Mouse (Mus musculus): ENCODE results near the gene Prr12. TPM values are rescaled to one million over a fixed set of nuclear protein-coding genes. Genes with fewer than 3 reads are reported as not detected.

Gene Prr12
- polyA plus RNA-seq, 1 experiment from 2014 or later = 15.3 TPM

- H3K4me3 ChIP-seq = peak within 1 kb of the TSS; percentile 62
- peak within 1 kb of the TSS; percentile 81 for H3K27ac ChIP-seq (replicated peaks)
- H3K27me3 ChIP-seq = no peaks in the 10 kb centered on the region; the same call in 1 of the 2 replicates
- H3K4me1 ChIP-seq (replicated peaks) = peaks cover 36% of the 10 kb centered on the region
- peak; percentile 96 for ATAC-seq (ENCODE audit: low FRiP score, low read depth)
- H3K4me2 ChIP-seq = peak within 1 kb of the TSS; percentile 91
- H3K9ac ChIP-seq = peak within 1 kb of the TSS; percentile 89
- H3K36me3 ChIP-seq = peaks cover 16% of the 10 kb centered on the region
- H3K9me3 ChIP-seq = no peaks in the 10 kb centered on the region
- WGBS = under 1% methylated on average over 59 of the region's 69 CpGs
Observed at GRCm38 (mm10) chr7:45015957-45016612, 36.6 kb downstream of the Prr12 start, which contains the start of gene Scaf1. Gene Scaf1 (minus strand): TSS chr7:45016363.

GRCm38 (mm10) chr7:45015344-45015956, 37.2 kb downstream of the Prr12 start:
- no peaks in the 10 kb centered on the region; the same call in 1 of the 2 replicates for H3K27me3 ChIP-seq
- H3K4me1 ChIP-seq (replicated peaks) = peaks cover 36% of the 10 kb centered on the region
- no peaks in the 10 kb centered on the region for H3K9me3 ChIP-seq
- peak overlapping the region; percentile 91 for H3K4me2 ChIP-seq
- H3K36me3 ChIP-seq = peaks cover 18% of the 10 kb centered on the region
- peak overlapping the region; percentile 89 for H3K9ac ChIP-seq
- peak overlapping the region; percentile 81 for H3K27ac ChIP-seq (replicated peaks)
- ATAC-seq (ENCODE audit: low FRiP score, low read depth) = no peak
- WGBS = 2% methylated on average over 20 of the region's 20 CpGs
- H3K4me3 ChIP-seq = peak overlapping the region; percentile 62

GRCm38 (mm10) chr7:45014096-45014451, 38.6 kb downstream of the Prr12 start:
- Histone ChIP-seq H3K4me2 (no peak overlapping the region), H3K9me3 (no peaks in the 10 kb centered on the region), H3K36me3 (peaks cover 32% of the 10 kb centered on the region), H3K27me3 (no peaks in the 10 kb centered on the region; the same call in 1 of the 2 replicates), H3K9ac (no peak overlapping the region), H3K4me1 (replicated peaks) (peaks cover 36% of the 10 kb centered on the region), H3K27ac (replicated peaks) (no peak overlapping the region), H3K4me3 (no peak overlapping the region)
- no peak for ATAC-seq (ENCODE audit: low FRiP score, low read depth)
- 97% methylated on average over 3 of the region's 3 CpGs for WGBS

- Histone ChIP-seq H3K36me3 (peaks cover 37% of the 10 kb centered on the region), H3K27ac (replicated peaks) (no peak overlapping the region), H3K27me3 (no peaks in the 10 kb centered on the region), H3K9me3 (no peaks in the 10 kb centered on the region), H3K9ac (no peak overlapping the region), H3K4me3 (no peak overlapping the region), H3K4me1 (replicated peaks) (peaks cover 36% of the 10 kb centered on the region), H3K4me2 (no peak overlapping the region)
- ATAC-seq (ENCODE audit: low FRiP score, low read depth) = no peak
- WGBS = 95% methylated on average over 16 of the region's 16 CpGs
Observed at GRCm38 (mm10) chr7:45013366-45014095, 39.1 kb downstream of the Prr12 start.

GRCm38 (mm10) chr7:45012824-45013223, 39.9 kb downstream of the Prr12 start:
- H3K36me3 ChIP-seq = peaks cover 41% of the 10 kb centered on the region
- H3K9ac ChIP-seq = no peak overlapping the region
- no peak overlapping the region for H3K4me2 ChIP-seq
- 90% methylated on average over 4 of the region's 4 CpGs for WGBS
- H3K27me3 ChIP-seq = no peaks in the 10 kb centered on the region
- H3K4me3 ChIP-seq = no peak overlapping the region
- no peak overlapping the region for H3K27ac ChIP-seq (replicated peaks)
- H3K4me1 ChIP-seq (replicated peaks) = peaks cover 31% of the 10 kb centered on the region
- ATAC-seq (ENCODE audit: low FRiP score, low read depth) = no peak
- no peaks in the 10 kb centered on the region for H3K9me3 ChIP-seq

- Histone ChIP-seq H3K27me3 (no peaks in the 10 kb centered on the region), H3K9ac (no peak overlapping the region), H3K4me1 (replicated peaks) (peaks cover 25% of the 10 kb centered on the region), H3K4me2 (no peak overlapping the region), H3K9me3 (no peaks in the 10 kb centered on the region), H3K36me3 (peaks cover 49% of the 10 kb centered on the region), H3K4me3 (no peak overlapping the region), H3K27ac (replicated peaks) (no peak overlapping the region)
- over 99% methylated on average over 6 of the region's 6 CpGs for WGBS
- ATAC-seq (ENCODE audit: low FRiP score, low read depth) = no peak
Observed at GRCm38 (mm10) chr7:45012011-45012410, 40.7 kb downstream of the Prr12 start.

GRCm38 (mm10) chr7:45008411-45008810, 44.3 kb downstream of the Prr12 start:
- H3K27ac ChIP-seq (replicated peaks) = no peak overlapping the region
- no peak overlapping the region for H3K4me2 ChIP-seq
- no peak for ATAC-seq (ENCODE audit: low FRiP score, low read depth)
- peaks cover 81% of the 10 kb centered on the region for H3K36me3 ChIP-seq
- WGBS = 94% methylated on average over 19 of the region's 19 CpGs
- no peaks in the 10 kb centered on the region for H3K9me3 ChIP-seq
- H3K27me3 ChIP-seq = no peaks in the 10 kb centered on the region
- 0 out of 2 replicates have a peak, but pooled peaks cover 2% of the 10 kb centered on the region for H3K4me1 ChIP-seq (replicated peaks)
- H3K9ac ChIP-seq = no peak overlapping the region
- H3K4me3 ChIP-seq = no peak overlapping the region

GRCm38 (mm10) chr7:45007846-45008245, 44.8 kb downstream of the Prr12 start:
- Histone ChIP-seq H3K4me2 (no peak overlapping the region), H3K4me1 (replicated peaks) (no peaks in the 10 kb centered on the region), H3K27ac (replicated peaks) (no peak overlapping the region), H3K9me3 (no peaks in the 10 kb centered on the region), H3K36me3 (peaks cover 86% of the 10 kb centered on the region), H3K27me3 (no peaks in the 10 kb centered on the region), H3K4me3 (no peak overlapping the region), H3K9ac (no peak overlapping the region)
- 96% methylated on average over 30 of the region's 30 CpGs for WGBS
- ATAC-seq (ENCODE audit: low FRiP score, low read depth) = no peak

GRCm38 (mm10) chr7:45007141-45007540, 45.5 kb downstream of the Prr12 start:
- Histone ChIP-seq H3K27ac (replicated peaks) (no peak overlapping the region), H3K4me1 (replicated peaks) (no peaks in the 10 kb centered on the region), H3K36me3 (peaks cover 86% of the 10 kb centered on the region), H3K27me3 (no peaks in the 10 kb centered on the region), H3K4me3 (no peak overlapping the region), H3K9ac (no peak overlapping the region), H3K4me2 (no peak overlapping the region), H3K9me3 (no peaks in the 10 kb centered on the region)
- 95% methylated on average over 29 of the region's 29 CpGs for WGBS
- ATAC-seq (ENCODE audit: low FRiP score, low read depth) = no peak

GRCm38 (mm10) chr7:45006503-45006902, 46.2 kb downstream of the Prr12 start:
- Histone ChIP-seq H3K27me3 (no peaks in the 10 kb centered on the region), H3K36me3 (peaks cover 86% of the 10 kb centered on the region), H3K27ac (replicated peaks) (no peak overlapping the region), H3K9me3 (no peaks in the 10 kb centered on the region), H3K9ac (no peak overlapping the region), H3K4me3 (no peak overlapping the region), H3K4me1 (replicated peaks) (no peaks in the 10 kb centered on the region), H3K4me2 (no peak overlapping the region)
- WGBS = 95% methylated on average over 11 of the region's 12 CpGs
- no peak for ATAC-seq (ENCODE audit: low FRiP score, low read depth)

GRCm38 (mm10) chr7:45005321-45005992, 47.2 kb downstream of the Prr12 start:
- Histone ChIP-seq H3K4me3 (no peak overlapping the region), H3K27me3 (no peaks in the 10 kb centered on the region), H3K36me3 (peaks cover 92% of the 10 kb centered on the region), H3K9ac (no peak overlapping the region), H3K4me2 (no peak overlapping the region), H3K4me1 (replicated peaks) (no peaks in the 10 kb centered on the region; the same call in 1 of the 2 replicates), H3K9me3 (no peaks in the 10 kb centered on the region), H3K27ac (replicated peaks) (no peak overlapping the region)
- WGBS = 95% methylated on average over 6 of the region's 6 CpGs
- ATAC-seq (ENCODE audit: low FRiP score, low read depth) = no peak

GRCm38 (mm10) chr7:45004546-45004945, 48.1 kb downstream of the Prr12 start:
- Histone ChIP-seq H3K4me2 (no peak overlapping the region), H3K36me3 (peaks cover 86% of the 10 kb centered on the region), H3K4me3 (no peak overlapping the region), H3K9ac (no peak overlapping the region), H3K9me3 (no peaks in the 10 kb centered on the region), H3K4me1 (replicated peaks) (no peaks in the 10 kb centered on the region; the same call in 1 of the 2 replicates), H3K27ac (replicated peaks) (no peak overlapping the region), H3K27me3 (no peaks in the 10 kb centered on the region)
- whole genome bisulfite sequencing = 89% methylated on average over 3 of the region's 3 CpGs
- no peak for ATAC-seq (ENCODE audit: low FRiP score, low read depth)

All from hindbrain, embryonic 15.5 days (tissue).